Mouse (Mus musculus): ENCODE measurements around the gene Rergl. TPM values are rescaled to one million over a fixed set of nuclear protein-coding genes. Genes with fewer than 3 reads are reported as not detected.

The Rergl gene
- total RNA-seq (2015) (not detected in 2 replicates), total RNA-seq (2017) (not detected in 2 replicates)

DNA sequence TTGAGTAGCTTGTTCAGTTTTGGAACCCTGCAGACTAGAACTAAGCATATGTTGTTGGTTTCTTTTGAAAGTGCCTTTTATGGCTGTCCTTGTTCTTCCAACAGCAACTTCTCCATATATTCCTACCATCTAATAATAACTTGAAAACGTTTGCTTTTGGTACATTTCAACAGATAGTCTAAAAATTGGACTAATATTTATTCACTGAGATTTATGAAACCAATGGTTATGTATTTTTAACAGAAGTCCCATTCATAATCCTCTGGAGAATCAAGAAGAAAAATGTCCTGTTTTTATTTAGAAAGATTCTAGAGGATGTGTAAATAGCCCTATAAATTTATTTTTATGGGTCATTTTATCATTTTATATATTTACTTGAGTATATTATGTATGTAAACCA is at the start of gene Rergl:
TSS of gene Rergl (minus strand) at position 101 of the 400 bp plus-strand sequence.
- no peak for ATAC-seq (ENCODE audit: poor library complexity, severe bottlenecking)

DNA sequence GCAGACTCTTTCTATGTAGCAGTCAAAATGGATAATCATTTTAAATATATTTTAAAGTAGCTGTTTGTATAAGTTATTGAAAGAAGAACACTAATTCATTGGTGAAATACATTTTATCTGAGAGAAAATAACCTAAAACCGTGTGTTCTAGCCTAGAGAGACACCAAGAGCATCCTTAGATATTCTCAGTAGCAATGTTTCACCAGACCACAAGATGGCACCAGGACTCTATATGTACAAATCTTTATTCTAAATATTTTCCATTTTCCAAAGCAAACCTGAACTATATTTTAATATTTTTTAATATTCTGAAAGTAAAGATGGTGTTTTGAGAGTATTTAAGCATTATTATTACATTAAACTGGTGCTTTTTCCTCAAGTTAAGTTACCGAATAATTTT is 36.7 kb upstream of the Rergl start:
- no peak for ATAC-seq (ENCODE audit: poor library complexity, severe bottlenecking)

DNA sequence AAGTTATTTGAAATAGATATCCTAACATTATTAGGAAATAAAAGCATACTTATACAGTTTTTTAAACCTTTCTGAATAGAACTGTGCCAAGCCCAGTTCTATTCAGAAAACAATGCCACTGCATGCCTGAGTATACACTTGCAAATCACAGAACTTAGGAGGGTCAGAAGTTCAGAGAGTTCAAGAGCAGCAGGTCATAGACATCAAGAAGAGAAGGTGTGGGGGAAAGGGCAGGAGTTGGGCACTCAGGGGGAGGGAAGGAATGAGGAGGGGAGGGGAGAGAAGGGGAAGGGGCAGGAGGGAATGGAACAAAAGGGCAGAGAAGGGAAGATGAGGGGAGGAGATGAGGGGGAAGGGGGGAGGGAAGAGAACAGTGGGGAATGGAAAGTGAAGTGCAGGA is 23.6 kb upstream of the Rergl start:
- ATAC-seq (ENCODE audit: poor library complexity, severe bottlenecking): no peak

DNA sequence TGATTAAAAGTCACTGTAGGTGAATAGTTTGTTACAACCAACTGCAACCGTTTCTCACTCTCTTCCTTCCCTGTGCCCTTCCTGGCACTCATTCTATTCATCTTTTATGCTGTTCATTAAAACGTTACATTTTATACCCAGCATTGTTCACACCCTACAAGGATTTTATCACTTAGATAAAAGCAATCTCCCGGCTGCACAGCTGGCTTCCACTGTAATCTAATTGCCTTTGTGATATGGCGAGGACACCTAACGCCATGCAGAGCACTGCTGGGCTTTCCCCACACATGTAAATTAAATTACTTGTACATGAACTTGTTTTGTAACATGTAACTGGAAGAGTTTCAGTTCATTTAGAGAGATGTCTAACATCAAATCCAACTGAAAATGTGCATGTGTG is 22.5 kb upstream of the Rergl start:
- no peak for ATAC-seq (ENCODE audit: poor library complexity, severe bottlenecking)

DNA sequence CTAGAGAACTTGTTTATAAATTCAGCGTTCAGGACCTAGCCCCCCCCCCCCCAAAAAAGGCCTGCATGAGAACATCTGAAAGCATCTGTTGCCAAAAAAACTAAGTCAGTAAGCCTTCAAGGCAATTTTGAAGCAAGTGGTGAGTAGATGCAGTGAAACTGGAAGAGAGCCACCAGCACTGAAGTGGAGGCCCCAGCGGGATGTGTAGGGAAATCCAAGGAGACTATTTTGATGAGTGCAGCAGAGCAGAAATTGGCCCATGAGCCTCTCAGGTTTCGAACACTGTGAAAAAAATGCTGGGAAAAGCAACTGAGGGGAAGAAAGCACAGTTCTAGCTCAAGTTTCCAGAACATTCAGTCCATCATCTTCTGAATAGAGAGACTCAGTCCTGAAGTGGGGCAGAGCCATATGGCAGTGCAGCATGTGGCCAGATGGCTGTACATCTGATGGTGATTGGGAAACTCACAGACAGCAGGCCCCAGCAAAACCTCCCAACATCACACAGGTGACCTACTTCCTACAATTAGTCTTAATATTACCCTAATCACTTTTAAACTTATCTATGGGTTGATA is 13.2 kb upstream of the Rergl start:
- ATAC-seq (ENCODE audit: poor library complexity, severe bottlenecking): no peak

DNA sequence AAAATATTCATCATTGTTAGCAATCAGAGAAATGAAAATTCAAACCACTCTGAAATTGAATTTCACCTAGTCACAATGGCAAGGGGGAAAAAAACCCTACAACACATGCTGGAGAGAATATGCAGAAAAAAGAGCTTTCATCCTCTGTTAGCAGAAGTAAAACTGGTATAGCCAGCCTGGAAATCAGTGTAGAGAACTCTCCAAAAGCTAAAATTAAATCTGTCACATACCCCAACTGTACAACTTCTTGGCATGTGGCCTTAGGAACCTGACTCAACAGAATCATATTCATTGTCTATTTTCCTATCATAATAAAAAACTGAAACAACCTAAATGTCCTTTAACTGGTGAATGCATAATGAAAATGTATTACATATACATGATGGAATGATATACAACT is 22.0 kb downstream of the Rergl start:
- ATAC-seq (ENCODE audit: poor library complexity, severe bottlenecking): no peak

DNA sequence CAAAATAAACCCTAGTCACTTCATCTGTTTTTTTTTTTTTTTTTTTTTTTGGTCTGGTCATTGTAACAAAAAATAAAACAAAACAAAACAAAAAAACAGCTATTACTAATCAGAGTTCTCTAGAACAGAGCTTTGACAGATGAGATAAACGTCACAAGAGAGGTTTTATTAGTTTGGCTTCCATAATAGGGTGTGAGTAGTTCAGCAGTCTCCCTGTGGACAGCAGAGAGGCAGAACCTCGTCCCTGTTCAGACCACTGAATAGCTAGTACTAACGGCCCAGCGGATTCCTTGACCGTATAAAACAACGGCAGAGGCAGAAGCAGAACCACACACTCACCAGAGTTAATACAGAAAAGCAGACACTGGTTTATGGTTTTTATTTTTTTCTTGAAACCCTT is 36.8 kb downstream of the Rergl start:
- no peak for ATAC-seq (ENCODE audit: poor library complexity, severe bottlenecking)

DNA sequence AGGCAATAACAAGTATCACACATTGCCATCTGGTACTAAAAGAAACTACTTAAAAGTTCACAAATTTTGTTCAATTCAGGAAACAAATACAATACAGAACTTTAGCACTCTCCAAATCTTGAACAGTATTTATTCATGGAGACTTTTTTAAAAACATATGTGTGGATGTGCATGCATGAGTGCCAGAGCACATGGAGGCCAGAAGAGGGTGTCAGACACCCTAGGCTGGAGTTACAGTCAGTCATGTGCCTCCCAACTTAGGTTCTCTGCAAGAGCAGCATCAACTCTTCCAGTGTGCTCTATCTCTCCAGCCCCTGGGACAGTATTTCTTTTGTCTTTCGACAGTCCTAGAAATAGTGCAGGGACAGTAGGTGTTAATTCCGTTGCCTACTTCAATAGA is 37.5 kb downstream of the Rergl start:
- no peak for ATAC-seq (ENCODE audit: poor library complexity, severe bottlenecking)

DNA sequence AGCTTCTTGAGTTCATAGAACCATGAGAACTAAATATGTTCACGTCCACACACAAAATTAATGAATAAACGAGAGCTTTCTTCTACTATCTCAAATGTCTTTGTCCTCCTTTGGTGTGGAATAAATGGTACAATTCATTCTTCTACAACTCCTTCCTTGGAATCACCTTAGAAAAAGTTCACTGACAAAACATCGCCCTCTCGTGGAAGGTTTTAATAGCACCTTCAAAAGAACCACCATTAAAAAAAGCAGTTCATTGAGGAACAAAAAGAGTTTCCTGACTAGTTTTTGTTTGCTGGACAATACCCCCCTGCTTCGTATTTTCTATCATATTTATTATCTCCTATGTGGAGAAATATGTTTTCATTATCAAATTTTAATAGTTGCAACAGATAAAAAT is 40.7 kb downstream of the Rergl start:
- no peak for ATAC-seq (ENCODE audit: poor library complexity, severe bottlenecking)

DNA sequence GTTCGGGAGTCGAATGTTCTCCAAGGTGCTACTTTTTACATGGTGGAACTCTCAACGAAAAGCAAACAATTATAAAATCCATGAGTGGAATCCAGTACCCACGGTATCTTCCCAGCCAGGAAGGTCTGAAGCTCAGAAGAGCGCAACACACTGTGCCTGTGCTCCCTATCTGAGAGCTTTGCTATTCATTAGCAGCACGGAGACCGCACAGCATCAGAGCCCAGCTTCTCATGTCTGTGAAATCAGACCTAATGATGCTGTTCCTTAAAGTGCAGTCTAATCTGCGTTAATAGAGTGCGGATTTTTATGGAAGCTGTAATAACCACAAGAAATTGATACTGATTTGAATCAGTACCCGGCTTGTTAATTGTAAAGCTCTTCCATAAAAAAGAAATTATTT is 41.3 kb downstream of the Rergl start:
- no peak for ATAC-seq (ENCODE audit: poor library complexity, severe bottlenecking)

DNA sequence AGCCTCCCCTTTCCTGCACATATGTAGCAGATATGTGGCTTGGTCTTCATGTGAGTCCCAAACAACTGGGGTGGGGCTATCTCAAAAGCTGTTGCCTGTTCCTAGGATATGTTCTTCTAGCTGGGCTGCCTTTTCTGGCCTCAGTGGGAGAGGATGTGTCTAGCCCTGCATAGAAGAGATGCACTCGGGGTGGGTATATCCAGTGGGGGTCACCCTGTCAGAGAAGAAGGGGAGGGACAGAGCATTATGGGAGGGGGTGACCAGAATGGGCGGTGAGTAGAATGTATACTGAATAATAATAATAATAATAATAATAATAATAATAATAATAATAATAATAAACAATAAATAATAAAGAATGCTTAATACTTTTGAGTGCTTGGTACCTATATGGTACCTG is 57.8 kb downstream of the Rergl start:
- ATAC-seq (ENCODE audit: poor library complexity, severe bottlenecking): no peak

Other genes with a start within 250 kb of the Rergl start
- gene Pik3c2g, start 85.2 kb upstream of the Rergl start, total RNA-seq (2015): not detected in 2 replicates
- gene Pik3c2g, start 85.2 kb upstream of the Rergl start, total RNA-seq (2017): 0.07 TPM in 1 of 2 replicates, not detected in the other